Mouse (Mus musculus): Measurements from ENCODE around the gene Sarm1. TPM values are rescaled to one million over a fixed set of nuclear protein-coding genes. Genes with fewer than 3 reads are reported as not detected.
"Not testable (repeated sequence)": the region's sequence is repeated elsewhere in the genome, so short reads cannot be mapped to it uniquely, and the experiment has no call there.

The Sarm1 gene
- polyA plus RNA-seq (2012; ENCODE audit: insufficient read depth, insufficient read length, missing spikeins) = 1.5 and 2.0 TPM in 2 replicates

DNA sequence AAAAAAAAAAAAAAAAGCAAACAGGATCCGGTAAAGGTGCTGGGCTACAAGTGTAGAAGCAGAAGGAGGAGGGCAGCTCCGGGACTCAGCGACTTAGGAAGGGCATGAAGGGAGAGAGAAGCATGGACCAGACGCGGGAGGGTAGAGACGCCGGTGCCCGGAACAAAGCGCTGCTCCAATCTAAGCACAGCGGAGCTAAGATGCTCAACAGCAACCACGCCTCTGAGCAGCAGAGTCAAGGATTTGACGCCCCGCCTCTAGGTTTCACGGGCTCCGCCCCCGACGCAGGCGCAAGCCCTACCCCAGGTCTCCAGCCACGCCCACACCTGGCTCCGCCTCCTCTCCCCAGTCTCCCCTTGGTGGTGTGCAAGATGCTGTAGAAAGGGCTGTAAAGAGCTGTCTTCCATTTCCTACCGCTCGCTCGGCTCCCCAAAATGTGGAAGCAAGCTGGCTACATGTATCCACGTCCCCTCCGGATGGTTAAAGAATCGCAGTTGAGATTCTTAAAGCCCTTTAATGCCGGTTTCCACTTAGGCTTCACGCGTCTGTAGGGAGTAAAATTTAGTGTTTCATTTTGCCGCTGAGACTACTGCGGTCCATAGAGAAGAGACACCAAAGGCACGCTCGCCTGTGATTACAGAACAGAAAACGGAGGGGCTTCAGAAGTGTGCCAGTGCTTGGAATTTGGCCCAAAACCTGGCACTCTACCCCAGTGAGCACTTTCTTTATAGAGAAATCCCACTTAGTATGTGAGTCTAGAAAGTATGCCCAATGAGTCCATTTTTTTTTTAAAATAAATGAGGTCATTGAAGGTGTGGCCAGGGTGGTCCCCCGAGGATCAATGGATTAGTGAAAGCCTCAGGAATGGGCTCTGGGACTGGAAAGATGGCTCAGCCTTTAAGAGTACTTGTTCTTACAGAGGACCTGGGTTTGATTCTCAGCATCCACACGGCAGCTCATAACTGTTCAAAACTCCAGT, at the start of gene Sarm1:
Gene Sarm1 (minus strand): TSS at position 211 of the 979 bp plus-strand sequence.
- TF ChIP-seq POLR2A (IDR thresholded peaks at IDR 0.05; ENCODE audit: borderline replicate concordance, low read depth, low read length) (no peak), CTCF (IDR thresholded peaks at IDR 0.05; ENCODE audit: low read depth, low read length) (no peak)
- Histone ChIP-seq H3K27ac (ENCODE audit: insufficient read depth, low read depth, low read length) (no peak within 1 kb of the TSS), H3K4me3 (ENCODE audit: insufficient read depth, low read length) (peak within 1 kb of the TSS; percentile 59), H3K4me1 (ENCODE audit: control insufficient read depth, insufficient read depth, low read length) (0 out of 2 replicates have a peak, but pooled peaks cover 4% of the 10 kb centered on the region)

DNA sequence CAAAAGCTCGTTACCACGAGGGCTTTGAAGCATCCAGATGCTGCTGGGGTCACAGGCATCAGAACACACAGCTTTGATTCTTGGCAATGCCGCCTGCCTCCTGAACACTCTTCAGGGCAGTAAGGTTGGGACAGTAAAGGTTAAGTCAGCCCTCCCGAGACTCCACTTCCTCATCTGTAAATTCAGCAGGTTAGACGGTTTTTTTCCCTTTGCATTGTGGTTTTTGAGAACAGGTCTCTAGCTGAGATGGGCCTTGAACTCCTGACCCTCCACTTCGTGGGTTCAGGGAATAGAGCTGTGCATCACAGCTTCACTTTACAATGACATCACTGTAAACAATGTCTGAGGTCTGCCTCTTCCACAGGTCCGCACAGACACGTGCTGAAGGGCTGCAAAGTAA, 47.6 kb upstream of the Sarm1 start:
- Histone ChIP-seq H3K4me1 (ENCODE audit: control insufficient read depth, insufficient read depth, low read length) (peaks cover 26% of the 10 kb centered on the region), H3K4me3 (ENCODE audit: insufficient read depth, low read length) (no peak overlapping the region), H3K27ac (ENCODE audit: insufficient read depth, low read depth, low read length) (no peak overlapping the region)
- no peak for TF ChIP-seq POLR2A (IDR thresholded peaks at IDR 0.05; ENCODE audit: borderline replicate concordance, low read depth, low read length)

DNA sequence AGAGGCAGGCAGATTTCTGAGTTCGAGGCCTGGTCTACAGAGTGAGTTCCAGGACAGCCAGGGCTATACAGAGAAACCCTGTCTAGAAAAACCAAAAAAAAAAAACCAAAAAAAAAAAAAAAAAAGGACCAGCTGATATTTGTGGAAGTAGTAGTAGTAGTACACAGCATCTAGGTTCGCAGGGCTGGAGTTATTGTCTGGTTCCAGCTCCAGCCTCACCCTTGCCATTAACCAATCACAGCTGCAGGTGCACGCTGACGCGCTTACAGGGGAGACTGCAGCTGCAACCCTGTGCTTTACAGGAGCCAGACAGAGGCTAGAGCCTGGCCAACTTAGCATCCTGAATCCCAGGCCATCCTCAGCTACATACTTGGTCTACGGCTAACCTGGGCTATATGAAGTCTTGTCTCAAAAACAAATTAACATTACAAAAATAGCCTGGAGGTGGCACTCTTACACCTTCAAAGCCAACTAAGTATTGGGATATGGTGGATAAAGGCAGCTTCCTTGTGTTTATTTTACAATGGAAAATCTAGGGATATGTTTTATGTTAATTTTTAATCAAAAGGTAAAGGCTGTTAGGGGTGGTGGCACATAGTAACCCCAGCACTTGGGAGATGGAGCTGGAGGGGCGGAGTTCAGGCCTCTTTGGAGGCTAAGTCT, 47.0 kb upstream of the Sarm1 start:
- no peak for TF ChIP-seq POLR2A (IDR thresholded peaks at IDR 0.05; ENCODE audit: borderline replicate concordance, low read depth, low read length)
- no peak for TF ChIP-seq CTCF (IDR thresholded peaks at IDR 0.05; ENCODE audit: low read depth, low read length)
- no peak overlapping the region for H3K4me3 ChIP-seq (ENCODE audit: insufficient read depth, low read length)
- peaks cover 26% of the 10 kb centered on the region for H3K4me1 ChIP-seq (ENCODE audit: control insufficient read depth, insufficient read depth, low read length)
- no peak overlapping the region for H3K27ac ChIP-seq (ENCODE audit: insufficient read depth, low read depth, low read length)

DNA sequence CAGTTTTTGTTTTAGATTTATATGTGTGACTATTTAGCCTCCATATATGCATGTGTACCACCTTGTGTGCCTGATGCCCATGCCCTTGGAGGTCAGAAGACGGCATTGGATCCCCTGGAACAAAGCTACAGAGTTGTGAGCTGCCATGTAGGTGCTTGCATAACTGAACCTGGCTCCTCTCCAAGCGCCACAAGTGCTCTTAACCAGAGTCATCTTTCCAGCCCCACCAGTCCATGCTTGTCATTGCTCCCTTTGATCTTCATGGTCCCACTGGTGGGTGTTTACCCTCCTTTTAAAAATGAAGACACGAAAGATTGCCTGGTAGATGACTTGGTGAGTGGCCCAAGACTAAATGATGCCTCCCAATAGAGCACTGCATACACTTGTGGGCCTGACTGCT, 42.8 kb upstream of the Sarm1 start:
- Histone ChIP-seq H3K4me3 (ENCODE audit: insufficient read depth, low read length) (no peak overlapping the region), H3K4me1 (ENCODE audit: control insufficient read depth, insufficient read depth, low read length) (peaks cover 9% of the 10 kb centered on the region), H3K27ac (ENCODE audit: insufficient read depth, low read depth, low read length) (no peak overlapping the region)
- TF ChIP-seq CTCF (IDR thresholded peaks at IDR 0.05; ENCODE audit: low read depth, low read length) (no peak), POLR2A (IDR thresholded peaks at IDR 0.05; ENCODE audit: borderline replicate concordance, low read depth, low read length) (no peak)

DNA sequence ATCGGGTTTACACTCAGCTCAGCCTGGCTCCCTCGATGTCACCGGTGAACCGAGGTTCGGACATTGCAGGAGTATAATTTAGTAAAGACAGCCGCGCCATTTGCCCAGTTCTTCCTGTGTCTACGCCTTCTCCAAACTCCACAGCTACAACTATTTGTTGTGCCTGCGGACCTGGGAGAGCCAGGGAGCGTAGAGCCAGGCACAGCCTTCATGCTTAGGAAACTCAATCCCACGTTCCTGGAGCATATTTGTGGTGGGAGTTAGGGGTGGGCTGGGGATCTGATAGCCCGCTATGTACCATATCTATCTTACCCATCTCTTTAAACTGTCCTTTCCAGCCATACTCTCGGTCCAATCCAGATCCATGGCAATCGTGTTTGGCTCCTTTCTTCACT, 39.1 kb upstream of the Sarm1 start:
- TF ChIP-seq CTCF (IDR thresholded peaks at IDR 0.05; ENCODE audit: low read depth, low read length) (no peak), POLR2A (IDR thresholded peaks at IDR 0.05; ENCODE audit: borderline replicate concordance, low read depth, low read length) (no peak)
- Histone ChIP-seq H3K4me3 (ENCODE audit: insufficient read depth, low read length) (peak overlapping the region; percentile 79), H3K27ac (ENCODE audit: insufficient read depth, low read depth, low read length) (peak overlapping the region; percentile 44), H3K4me1 (ENCODE audit: control insufficient read depth, insufficient read depth, low read length) (peaks cover 10% of the 10 kb centered on the region)

DNA sequence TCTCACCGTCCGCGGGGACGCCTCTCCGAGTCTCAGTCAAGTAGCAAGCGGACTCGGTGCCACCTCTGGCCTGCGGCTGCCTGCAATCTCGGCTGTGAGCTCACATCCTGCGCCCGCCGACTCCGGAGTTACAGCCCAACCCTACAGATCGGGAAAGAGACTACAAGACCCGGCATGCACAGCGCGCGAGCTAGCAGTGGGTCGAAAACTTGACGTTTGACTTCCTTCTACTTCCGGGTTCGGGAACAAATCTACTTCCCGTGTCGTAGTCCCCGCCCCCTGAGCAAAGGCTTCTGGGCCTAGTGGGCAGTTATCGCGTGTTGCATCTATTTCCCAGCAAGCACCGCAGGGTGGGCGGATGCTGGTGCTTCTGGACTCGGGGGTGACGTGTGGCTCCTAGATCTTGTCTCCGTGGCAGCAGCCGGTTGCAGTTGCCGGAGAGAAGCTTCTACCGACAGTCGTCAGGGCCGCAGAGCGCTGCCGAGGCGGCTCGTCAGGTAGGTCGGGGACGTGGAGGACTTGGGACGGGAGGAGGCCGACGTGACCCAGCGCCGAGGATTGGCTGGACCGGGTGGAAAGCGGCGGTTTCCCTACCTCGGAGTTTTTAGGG, 38.6 kb upstream of the Sarm1 start, which contains the start of the genes Tnfaip1 and Ift20:
Gene Tnfaip1 (minus strand): TSS at position 253 of the 610 bp plus-strand sequence.
Gene Ift20 (plus strand): TSS at position 282 of the 610 bp plus-strand sequence.
- Histone ChIP-seq H3K4me1 (ENCODE audit: control insufficient read depth, insufficient read depth, low read length) (peaks cover 10% of the 10 kb centered on the region), H3K4me3 (ENCODE audit: insufficient read depth, low read length) (peak within 1 kb of the TSS; percentile 79), H3K27ac (ENCODE audit: insufficient read depth, low read depth, low read length) (peak within 1 kb of the TSS; percentile 73)
- TF ChIP-seq CTCF (IDR thresholded peaks at IDR 0.05; ENCODE audit: low read depth, low read length) (no peak), POLR2A (IDR thresholded peaks at IDR 0.05; ENCODE audit: borderline replicate concordance, low read depth, low read length) (no peak)

DNA sequence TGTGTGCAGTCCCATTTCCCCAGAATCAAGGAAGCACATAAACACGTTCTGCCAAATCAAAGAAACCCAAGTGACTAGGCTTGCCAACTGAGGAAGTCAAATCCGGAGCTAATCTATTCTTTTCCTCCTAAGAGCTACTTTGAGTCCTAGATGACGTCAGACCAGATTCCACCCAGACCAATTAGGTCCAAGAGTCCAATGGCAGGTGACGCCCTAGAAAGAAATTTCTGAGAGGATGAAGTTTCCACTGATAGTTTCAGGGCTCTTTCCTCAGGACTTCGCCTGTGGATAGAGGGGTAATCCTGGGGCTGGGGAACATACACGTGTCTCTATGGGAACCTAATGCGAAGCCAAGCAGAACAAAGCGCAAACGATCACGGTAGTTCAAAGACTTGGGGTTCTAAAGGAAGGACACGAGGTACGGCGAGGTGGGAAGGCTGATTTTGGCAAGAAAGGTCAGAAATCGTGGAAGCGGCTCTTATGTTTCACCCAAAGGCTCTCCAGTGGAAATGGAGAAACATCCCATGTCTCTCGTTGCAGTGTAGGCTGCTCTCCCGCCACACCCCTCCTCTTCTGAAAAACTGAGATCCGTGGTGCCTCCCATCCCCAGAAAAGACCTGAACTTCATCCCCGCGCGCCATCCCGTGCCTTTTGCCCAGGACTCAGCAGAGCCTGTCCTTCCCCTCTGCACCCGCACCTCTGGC, 38.0 kb upstream of the Sarm1 start:
- Histone ChIP-seq H3K4me3 (ENCODE audit: insufficient read depth, low read length) (peak overlapping the region; percentile 78), H3K4me1 (ENCODE audit: control insufficient read depth, insufficient read depth, low read length) (peaks cover 10% of the 10 kb centered on the region), H3K27ac (ENCODE audit: insufficient read depth, low read depth, low read length) (peak overlapping the region; percentile 73)
- TF ChIP-seq CTCF (IDR thresholded peaks at IDR 0.05; ENCODE audit: low read depth, low read length) = no peak
- no peak for TF ChIP-seq POLR2A (IDR thresholded peaks at IDR 0.05; ENCODE audit: borderline replicate concordance, low read depth, low read length)

DNA sequence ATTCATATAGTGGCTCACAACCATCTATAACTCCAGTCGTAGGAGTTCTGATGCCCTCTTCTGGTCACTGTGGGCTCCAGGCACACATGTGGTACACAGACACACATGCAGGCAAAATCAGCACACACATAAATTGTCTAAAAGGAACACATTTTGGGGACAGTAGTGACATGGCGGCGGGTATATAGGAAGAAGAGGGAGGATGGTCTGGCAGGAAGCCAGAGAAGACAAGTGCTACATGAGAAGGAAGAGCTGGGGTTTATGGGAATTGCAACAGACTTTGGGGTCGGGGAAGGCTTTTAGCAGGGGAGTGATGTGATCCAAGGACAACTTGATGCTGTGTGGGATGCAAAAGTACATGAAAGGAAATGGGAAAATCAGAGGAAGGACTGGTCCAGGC, 37.0 kb upstream of the Sarm1 start:
- TF ChIP-seq POLR2A (IDR thresholded peaks at IDR 0.05; ENCODE audit: borderline replicate concordance, low read depth, low read length) (no peak), CTCF (IDR thresholded peaks at IDR 0.05; ENCODE audit: low read depth, low read length) (no peak)
- peak overlapping the region; percentile 78 for H3K4me3 ChIP-seq (ENCODE audit: insufficient read depth, low read length)
- peak overlapping the region; percentile 53 for H3K27ac ChIP-seq (ENCODE audit: insufficient read depth, low read depth, low read length)
- H3K4me1 ChIP-seq (ENCODE audit: control insufficient read depth, insufficient read depth, low read length) = peaks cover 10% of the 10 kb centered on the region

DNA sequence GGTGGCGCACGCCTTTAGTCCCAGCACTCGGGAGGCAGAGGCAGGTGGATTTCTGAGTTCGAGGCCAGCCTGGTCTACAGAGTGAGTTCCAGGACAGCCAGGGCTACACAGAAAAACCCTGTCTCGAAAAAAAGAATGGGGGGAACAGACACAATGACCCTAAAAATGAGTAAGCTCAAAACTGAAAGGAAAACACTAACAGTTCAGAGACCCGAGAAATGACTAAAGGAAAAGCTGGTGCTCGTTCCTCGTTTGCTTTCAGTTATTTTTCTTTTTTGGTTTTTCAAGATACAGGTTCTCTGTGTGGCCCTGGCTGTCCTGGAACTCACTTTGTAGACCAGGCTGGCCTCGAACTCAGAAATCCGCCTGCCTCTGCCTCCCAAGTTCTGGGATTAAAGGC, 34.0 kb upstream of the Sarm1 start:
- not testable (repeated sequence) for H3K27ac ChIP-seq (ENCODE audit: insufficient read depth, low read depth, low read length)

More for the DNA sequence above, 34.0 kb upstream of the Sarm1 start:
- H3K4me1 ChIP-seq (ENCODE audit: control insufficient read depth, insufficient read depth, low read length); H3K4me3 ChIP-seq (ENCODE audit: insufficient read depth, low read length): not testable (repeated sequence)
